Mouse (Mus musculus) layer of hippocampus, adult 6 months (tissue): ENCODE data around the gene Hsd3b4. TPM values are rescaled to one million over a fixed set of nuclear protein-coding genes. Genes with fewer than 3 reads are reported as not detected.

Experiments
- long read RNA-seq, 2 experiments: library from polyadenylated mRNA; unstranded; transcript quantifications; one replicate each; pipeline ENCODE4 v2.0.0; 2019 to 2020
- polyA plus RNA-seq: library from polyadenylated mRNA; unstranded; fragments of <200 nt; fragmentation: Nextera tagmentation; gene quantifications from 2 replicates; pipeline ENCODE4 v1.2.3, GENCODE M21; 2021

Gene Hsd3b4
- polyA plus RNA-seq, result not detected in 2 replicates
- long read RNA-seq, experiment 1, result 0 reads
- long read RNA-seq, experiment 2, result 0 reads

DNA sequence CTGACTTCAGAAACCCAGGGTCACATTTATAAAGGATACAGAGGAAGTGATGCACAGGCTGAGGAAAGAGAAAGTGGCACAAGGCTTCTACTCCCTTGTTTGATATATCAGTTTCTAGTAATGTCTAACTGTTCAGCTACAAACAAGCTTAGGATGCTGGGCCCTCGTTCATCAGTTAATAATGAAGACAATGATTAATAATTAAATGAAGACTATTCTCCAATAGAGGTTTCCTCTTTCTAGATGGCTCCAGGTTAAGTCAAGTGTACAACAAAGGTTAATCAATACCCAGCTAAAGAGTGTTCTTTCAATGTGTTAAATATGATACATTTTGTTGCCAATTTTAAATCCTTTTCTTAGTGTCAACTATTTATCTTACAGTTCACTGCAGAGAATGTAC lies at the start of gene Hsd3b4:
TSS of gene Hsd3b4 (minus strand) at position 101 of the 400 bp plus-strand sequence.

DNA sequence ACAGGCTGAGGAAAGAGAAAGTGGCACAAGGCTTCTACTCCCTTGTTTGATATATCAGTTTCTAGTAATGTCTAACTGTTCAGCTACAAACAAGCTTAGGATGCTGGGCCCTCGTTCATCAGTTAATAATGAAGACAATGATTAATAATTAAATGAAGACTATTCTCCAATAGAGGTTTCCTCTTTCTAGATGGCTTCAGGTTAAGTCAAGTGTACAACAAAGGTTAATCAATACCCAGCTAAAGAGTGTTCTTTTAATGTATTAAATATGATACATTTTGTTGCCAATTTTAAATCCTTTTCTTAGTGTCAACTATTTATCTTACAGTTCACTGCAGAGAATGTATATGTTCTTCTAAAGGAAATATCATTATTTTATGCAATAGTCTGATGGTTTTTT lies 53.3 kb downstream of the Hsd3b4 start, which contains the start of gene Gm4450:
TSS of gene Gm4450 (minus strand) at position 101 of the 400 bp plus-strand sequence.

Other genes with a start within 250 kb of the Hsd3b4 start
- 5.4 and 6.3 TPM in 2 replicates for gene Hmgcs2, start 230.1 kb downstream of the Hsd3b4 start, polyA plus RNA-seq
- 139 and 162 TPM in 2 replicates for gene Phgdh, start 170.5 kb downstream of the Hsd3b4 start, polyA plus RNA-seq
- gene Zfp697, start 128.1 kb downstream of the Hsd3b4 start, polyA plus RNA-seq, result 7.5 and 8.6 TPM in 2 replicates
- not detected in 2 replicates for gene Gm4450, start 53.4 kb downstream of the Hsd3b4 start, polyA plus RNA-seq
- gene Gm10681, start 78.3 kb upstream of the Hsd3b4 start, polyA plus RNA-seq, result not detected in 2 replicates
- not detected in 2 replicates for gene Hsd3b5, start 119.7 kb upstream of the Hsd3b4 start, polyA plus RNA-seq
- gene Hsd3b2, start 214.0 kb upstream of the Hsd3b4 start, polyA plus RNA-seq, result not detected in 2 replicates